Mouse (Mus musculus) small intestine, adult 2 months (tissue): ENCODE results near the gene Fggy.

Experiments
- CTCF ChIP-seq: fragments of 200-500 bp; IDR thresholded peaks from 2 replicates; pipeline ENCODE4 v1.5.1; 2012; ENCODE audit warnings: low read depth, mild to moderate bottlenecking, control low read depth, inconsistent platforms, low read length, moderate library complexity, mixed read lengths; ENCODE audit not compliant: insufficient replicate concordance, insufficient read length; ENCODE audit errors: extremely low read depth
- POLR2A ChIP-seq: fragments of 200-500 bp; IDR thresholded peaks from 2 replicates; pipeline ENCODE4 v1.6.1; 2012; ENCODE audit warnings: low read depth, mild to moderate bottlenecking, control low read depth, inconsistent platforms, low read length, moderate library complexity

DNA sequence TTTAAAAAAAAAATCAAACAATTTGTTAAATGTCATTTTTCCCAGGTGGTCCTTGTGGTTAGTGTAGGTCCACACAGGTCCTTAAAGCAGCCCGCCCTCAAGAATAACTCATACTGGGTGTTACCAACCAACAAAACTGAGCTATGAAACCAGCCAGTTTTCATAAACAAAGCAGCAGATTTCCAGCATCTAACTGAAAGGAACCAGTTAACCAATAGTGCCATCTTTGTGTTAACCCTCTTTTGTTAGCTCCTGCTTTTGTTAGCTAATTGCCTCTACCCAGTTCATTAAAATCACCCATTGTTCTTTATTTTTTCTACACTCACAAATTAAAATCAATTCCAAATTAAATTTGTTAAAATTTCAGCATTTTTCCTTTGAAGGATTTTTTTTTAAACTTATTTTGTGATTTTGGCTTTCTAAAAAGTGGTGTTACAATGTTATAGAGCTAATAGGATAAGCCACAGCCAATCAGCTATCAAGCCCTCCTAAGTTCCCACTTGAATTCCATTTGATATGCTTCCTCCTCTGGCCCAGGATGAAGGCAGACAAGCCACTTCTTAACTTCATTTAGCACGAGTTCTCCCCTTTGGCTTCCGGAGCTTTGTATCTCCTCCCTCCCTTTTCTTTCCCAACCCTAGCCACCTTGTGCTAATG is 15.8 kb upstream of the Fggy start:
- TF ChIP-seq POLR2A (no peak), CTCF (no peak)
